Mouse (Mus musculus) layer of hippocampus, adult 18-20 months (tissue): ENCODE data around the gene Myo18a. TPM values are rescaled to one million over a fixed set of nuclear protein-coding genes. Genes with fewer than 3 reads are reported as not detected.

Experiments used
- DNase-seq, 2 experiments: peaks; one replicate each; pipeline ENCODE4 v3.0.0; 2022; ENCODE audit warnings: low spot score in 2 of 2
- total RNA-seq, 2 experiments: library from RNA; stranded (reverse); gene quantifications; 2 replicates each; pipeline ENCODE4 v1.2.3; 2021

Gene Myo18a
- total RNA-seq, 2 experiments from 2014 or later, result 130 to 137 TPM

GRCm38 (mm10) chr11:77867419-77868083 lies 104.5 kb downstream of the Myo18a start:
- no peak for DNase-seq

GRCm38 (mm10) chr11:77871436-77871835 lies 108.4 kb downstream of the Myo18a start:
- peak; percentile 76 to 87 for DNase-seq

- peak; percentile 72 to 87 for DNase-seq
Observed at GRCm38 (mm10) chr11:77872236-77872635, 109.2 kb downstream of the Myo18a start.

- no peak for DNase-seq
Observed at GRCm38 (mm10) chr11:77872685-77873084, 109.6 kb downstream of the Myo18a start.

GRCm38 (mm10) chr11:77873116-77873515 lies 110.1 kb downstream of the Myo18a start:
- no peak for DNase-seq

GRCm38 (mm10) chr11:77874685-77875231 lies 111.7 kb downstream of the Myo18a start:
- no peak for DNase-seq

GRCm38 (mm10) chr11:77875269-77875668 lies 112.2 kb downstream of the Myo18a start:
- DNase-seq, result no peak

GRCm38 (mm10) chr11:77875847-77876759 lies 113.1 kb downstream of the Myo18a start:
- no peak for DNase-seq

GRCm38 (mm10) chr11:77876760-77877148 lies 113.7 kb downstream of the Myo18a start:
- DNase-seq, result no peak

GRCm38 (mm10) chr11:77884524-77885245 lies 121.6 kb downstream of the Myo18a start:
- DNase-seq, result no peak

GRCm38 (mm10) chr11:77885246-77885575 lies 122.2 kb downstream of the Myo18a start:
- no peak for DNase-seq

GRCm38 (mm10) chr11:77887373-77887960 lies 124.4 kb downstream of the Myo18a start:
- no peak for DNase-seq

GRCm38 (mm10) chr11:77888846-77889245 lies 125.8 kb downstream of the Myo18a start:
- DNase-seq, result no peak

- no peak for DNase-seq
Observed at GRCm38 (mm10) chr11:77889484-77889883, 126.4 kb downstream of the Myo18a start.

- no peak for DNase-seq
Observed at GRCm38 (mm10) chr11:77890648-77891258, 127.7 kb downstream of the Myo18a start.

GRCm38 (mm10) chr11:77892883-77893282 lies 129.8 kb downstream of the Myo18a start:
- no peak for DNase-seq

GRCm38 (mm10) chr11:77893283-77893682 lies 130.2 kb downstream of the Myo18a start:
- no peak for DNase-seq

- DNase-seq, result peak; percentile 71 to 84
Observed at GRCm38 (mm10) chr11:77893787-77894718, 131.0 kb downstream of the Myo18a start, which contains the start of gene Pipox. TSS of gene Pipox (minus strand) at chr11:77894096.

- DNase-seq, result no peak
Observed at GRCm38 (mm10) chr11:77894967-77895366, 131.9 kb downstream of the Myo18a start.
